Mouse (Mus musculus) forebrain, embryonic 10.5 days (tissue): ENCODE results near the gene Esrp2. TPM values are rescaled to one million over a fixed set of nuclear protein-coding genes. Genes with fewer than 3 reads are reported as not detected.
A peak's percentile ranks its signal among the peaks of the same experiment; 100 is the strongest.

Source experiments
- DNase-seq: peaks from one replicate; pipeline ENCODE4 v3.0.0-alpha.2; 2017; ENCODE audit warnings: low spot score; ENCODE audit errors: extremely low spot score
- H3K27ac ChIP-seq: fragments of 300-500 bp; sonication (generic); 2 replicates; pipeline ENCODE4 v1.5.1; 2016; ENCODE audit warnings: mild to moderate bottlenecking
- H3K27me3 ChIP-seq: fragments of 300-500 bp; sonication (generic); 2 replicates; pipeline ENCODE4 v1.6.1; 2016; ENCODE audit warnings: mild to moderate bottlenecking; ENCODE audit not compliant: poor library complexity, severe bottlenecking
- H3K36me3 ChIP-seq: fragments of 300-500 bp; sonication (generic); replicated peaks from 2 replicates; pipeline ENCODE4 v1.6.1; 2016; ENCODE audit warnings: mild to moderate bottlenecking, moderate library complexity
- H3K4me1 ChIP-seq: fragments of 300-500 bp; sonication (generic); 2 replicates; pipeline ENCODE4 v1.6.1; 2016
- H3K4me3 ChIP-seq: fragments of 300-500 bp; sonication (generic); 2 replicates; pipeline ENCODE4 v1.5.1; 2016; ENCODE audit warnings: mild to moderate bottlenecking, moderate library complexity
- H3K9me3 ChIP-seq: fragments of 300-500 bp; sonication (generic); 2 replicates; pipeline ENCODE4 v1.6.1; 2016; ENCODE audit warnings: mild to moderate bottlenecking, moderate library complexity
- WGBS: fragments of 180-500 bp; shearing (Covaris S2); methylation state at CpG from one replicate; pipeline ENCODE4 v1.1.7; 2016; 5-methylcytosine and 5-hydroxymethylcytosine counted together
- polyA plus RNA-seq: library from polyadenylated mRNA; unstranded; fragments of >200 nt; fragmentation: Nextera tagmentation; extraction: Ambion mirVana; gene quantifications from 2 replicates; pipeline ENCODE4 v1.2.1, GENCODE M21; 2016

The Esrp2 gene
- polyA plus RNA-seq, 1 experiment from 2014 or later = 2.0 TPM

DNA sequence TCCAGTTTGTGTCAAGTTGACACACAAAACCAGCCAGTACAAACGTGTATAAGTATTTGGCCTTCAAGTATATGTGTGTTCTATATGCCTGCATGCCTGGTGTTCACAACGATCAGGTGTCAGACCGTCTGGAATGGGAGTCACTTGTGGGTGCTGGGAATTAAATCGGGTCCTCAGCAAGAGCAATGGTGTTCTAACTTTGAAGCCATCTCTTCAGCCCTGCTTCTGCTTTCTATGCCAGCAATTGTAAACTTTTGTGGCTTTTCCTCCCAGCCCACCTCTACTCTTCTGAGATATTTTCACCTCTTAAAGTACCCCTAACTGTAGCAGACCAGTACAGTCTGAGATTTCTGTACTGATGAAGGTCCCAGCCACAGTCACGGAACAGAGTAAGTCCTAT lies 3.4 kb upstream of the Esrp2 start:
- DNase-seq = no peak
- H3K36me3 ChIP-seq = no peaks in the 10 kb centered on the region
- H3K9me3 ChIP-seq = no peaks in the 10 kb centered on the region
- peaks cover 53% of the 10 kb centered on the region for H3K27me3 ChIP-seq
- 71% methylated on average over 5 of the region's 5 CpGs for WGBS
- H3K27ac ChIP-seq = no peak overlapping the region
- no peak overlapping the region for H3K4me3 ChIP-seq
- H3K4me1 ChIP-seq = peaks cover 40% of the 10 kb centered on the region

DNA sequence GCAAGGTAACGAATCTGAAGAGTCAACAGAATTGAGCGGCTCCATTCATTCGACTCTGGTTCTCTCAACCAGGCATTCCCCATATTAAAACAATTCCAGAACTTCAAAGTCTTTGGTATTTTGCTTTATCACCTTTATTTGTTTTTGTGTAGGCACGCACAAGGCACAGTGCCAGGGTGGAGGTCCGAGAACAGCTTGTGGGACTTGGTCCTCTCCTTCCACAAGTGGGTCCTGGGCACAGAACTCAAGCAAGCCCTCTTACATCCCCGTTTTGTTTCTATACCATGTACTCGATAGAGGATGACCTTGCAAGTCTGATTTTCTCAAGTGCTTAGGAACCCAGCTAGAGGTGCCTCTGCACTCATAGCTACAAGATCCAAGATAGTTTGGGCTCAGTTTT lies 1.8 kb upstream of the Esrp2 start:
- Histone ChIP-seq H3K9me3 (no peaks in the 10 kb centered on the region), H3K4me3 (peak overlapping the region; percentile 59), H3K27me3 (peaks cover 69% of the 10 kb centered on the region), H3K36me3 (no peaks in the 10 kb centered on the region), H3K4me1 (peaks cover 46% of the 10 kb centered on the region), H3K27ac (peak overlapping the region; percentile 62; the same call in 1 of the 2 replicates)
- WGBS = 18% methylated on average over 7 of the region's 7 CpGs
- DNase-seq = no peak

DNA sequence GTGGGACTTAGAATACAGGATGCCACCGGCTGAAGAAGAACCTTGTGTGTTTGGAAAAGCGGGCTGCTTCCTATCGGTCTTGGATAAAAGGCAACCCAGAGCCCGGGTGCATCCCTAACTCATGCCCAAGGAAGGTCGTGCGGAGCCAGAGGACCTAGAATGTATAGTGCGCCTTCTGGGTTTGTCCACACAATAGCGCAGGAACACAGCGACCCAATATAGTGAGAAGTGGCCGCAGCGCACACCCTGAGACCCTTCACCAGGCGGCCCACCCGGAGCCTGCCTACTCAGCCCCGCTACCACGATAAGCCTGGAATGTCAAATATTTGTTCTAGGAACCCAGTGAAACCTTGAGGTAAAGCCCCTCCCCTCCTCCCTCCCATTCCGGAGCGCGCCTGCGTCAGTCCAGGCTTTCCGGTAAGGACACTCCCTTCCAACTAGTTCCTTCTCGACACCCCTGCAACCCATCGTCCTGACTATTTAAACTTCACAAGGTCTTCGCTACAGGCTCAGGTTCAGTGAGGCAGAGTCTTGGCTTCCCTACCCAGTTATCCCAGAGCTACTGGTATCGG lies 1.2 kb upstream of the Esrp2 start:
- Histone ChIP-seq H3K9me3 (no peaks in the 10 kb centered on the region), H3K4me1 (peaks cover 46% of the 10 kb centered on the region), H3K27me3 (peaks cover 75% of the 10 kb centered on the region), H3K4me3 (peak overlapping the region; percentile 59), H3K27ac (peak overlapping the region; percentile 62; the same call in 1 of the 2 replicates), H3K36me3 (peaks cover 6% of the 10 kb centered on the region)
- DNase-seq = peak; percentile 69
- under 1% methylated on average over 24 of the region's 24 CpGs for WGBS

DNA sequence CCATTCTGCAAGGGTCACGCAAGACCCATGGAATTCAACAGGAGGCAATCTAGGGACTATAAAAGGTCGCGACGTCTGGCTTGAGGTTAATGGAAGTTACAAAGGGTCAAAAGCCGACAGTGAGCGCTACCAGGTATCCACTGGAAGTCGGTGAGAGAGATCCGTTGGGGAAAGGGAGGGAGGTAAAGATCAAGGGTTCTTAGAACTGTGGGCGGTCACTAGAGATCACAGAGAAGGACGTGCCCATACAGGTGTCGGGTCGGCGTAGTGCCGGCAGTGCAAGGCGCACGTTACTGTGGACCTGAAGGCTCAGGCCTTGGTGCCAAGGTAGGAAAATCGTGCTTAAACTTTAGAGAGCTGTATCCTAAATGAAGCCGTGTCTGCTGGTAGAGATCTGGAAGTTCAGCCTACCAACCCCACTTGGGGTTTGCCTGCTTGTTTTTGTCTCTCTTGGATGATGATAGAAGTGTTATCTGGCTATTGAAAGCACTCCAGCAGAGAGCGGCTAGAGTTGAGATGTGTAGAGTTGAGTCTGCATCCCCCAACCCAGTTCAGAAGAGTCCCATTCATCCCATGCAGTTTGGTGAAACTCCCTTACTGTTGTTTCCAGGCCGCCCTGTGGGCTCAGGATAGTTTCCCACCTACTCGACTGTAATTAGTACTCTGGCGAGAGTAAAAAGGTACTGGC lies 588 bp upstream of the Esrp2 start:
- Histone ChIP-seq H3K4me1 (peaks cover 46% of the 10 kb centered on the region), H3K9me3 (no peaks in the 10 kb centered on the region), H3K4me3 (peak overlapping the region; percentile 59), H3K36me3 (peaks cover 12% of the 10 kb centered on the region), H3K27me3 (peaks cover 81% of the 10 kb centered on the region), H3K27ac (peak overlapping the region; percentile 62; the same call in 1 of the 2 replicates)
- 4% methylated on average over 22 of the region's 22 CpGs for WGBS
- no peak for DNase-seq

DNA sequence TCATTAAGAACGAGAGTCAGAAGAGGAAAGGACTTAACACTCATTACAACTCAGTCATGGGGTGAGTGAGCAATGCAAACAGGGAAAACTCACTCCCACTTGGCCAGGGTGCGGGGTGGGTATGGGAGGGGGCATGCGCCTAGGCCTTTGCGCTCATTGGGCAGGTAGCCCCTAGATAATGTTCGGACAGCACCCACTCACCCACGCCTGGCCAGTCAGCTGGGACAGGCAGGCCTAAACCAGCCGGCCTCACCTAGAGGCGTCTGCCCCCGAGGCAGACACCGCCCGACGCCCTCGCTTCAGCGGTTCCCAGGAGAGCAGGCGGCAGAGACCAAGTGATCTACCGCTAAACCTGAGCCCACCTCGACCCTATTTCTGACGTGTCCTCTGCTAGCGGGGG lies 1.1 kb downstream of the Esrp2 start:
- Histone ChIP-seq H3K9me3 (no peaks in the 10 kb centered on the region), H3K4me3 (peak overlapping the region; percentile 59), H3K27me3 (peaks cover 84% of the 10 kb centered on the region), H3K27ac (no peak overlapping the region), H3K4me1 (peaks cover 42% of the 10 kb centered on the region), H3K36me3 (peaks cover 29% of the 10 kb centered on the region)
- 5% methylated on average over 19 of the region's 19 CpGs for WGBS
- no peak for DNase-seq

DNA sequence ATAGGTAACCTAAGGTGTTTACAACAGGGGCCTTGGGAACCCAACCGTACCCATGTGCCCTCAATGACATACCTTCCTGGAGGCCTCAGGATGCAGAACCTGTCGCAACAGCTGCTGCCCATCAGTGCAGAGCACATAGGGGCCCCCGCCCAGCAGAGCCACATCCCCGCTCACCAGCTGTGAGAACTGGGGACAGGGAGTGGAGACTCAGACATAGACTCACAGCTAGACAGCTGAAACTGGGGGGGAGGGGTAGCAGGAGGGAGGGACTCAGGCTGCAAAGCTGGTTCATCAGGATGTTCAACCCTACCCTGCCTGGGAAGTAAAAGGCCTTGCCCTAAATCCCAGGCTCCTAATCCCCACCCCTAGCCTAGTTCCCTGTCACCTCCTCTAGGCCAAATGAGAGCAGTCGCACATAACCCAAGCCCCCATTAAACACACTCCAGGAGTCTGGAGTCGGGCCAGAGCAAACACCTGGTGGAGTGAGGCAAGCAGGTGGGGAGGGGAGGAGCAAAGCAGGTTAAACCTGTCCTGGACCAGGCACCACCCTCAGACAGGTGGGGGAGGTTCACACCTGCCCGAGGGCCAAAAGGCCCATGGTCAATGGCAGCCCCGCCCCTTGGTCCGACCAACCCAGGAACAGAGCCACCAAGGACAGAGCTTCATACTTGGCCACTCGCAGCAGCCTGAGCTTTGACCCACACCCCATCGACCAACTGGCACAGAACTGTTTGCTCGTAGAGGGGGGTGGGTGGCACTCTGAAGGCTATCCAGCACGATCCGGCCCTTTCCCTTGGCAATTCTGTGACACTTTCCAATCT lies 1.8 kb downstream of the Esrp2 start:
- peaks cover 42% of the 10 kb centered on the region for H3K4me1 ChIP-seq
- H3K4me3 ChIP-seq = peak overlapping the region; percentile 59; the same call in 1 of the 2 replicates
- peaks cover 36% of the 10 kb centered on the region for H3K36me3 ChIP-seq
- DNase-seq = no peak
- 28% methylated on average over 14 of the region's 14 CpGs for WGBS
- no peaks in the 10 kb centered on the region for H3K9me3 ChIP-seq
- H3K27ac ChIP-seq = no peak overlapping the region
- H3K27me3 ChIP-seq = peaks cover 78% of the 10 kb centered on the region

DNA sequence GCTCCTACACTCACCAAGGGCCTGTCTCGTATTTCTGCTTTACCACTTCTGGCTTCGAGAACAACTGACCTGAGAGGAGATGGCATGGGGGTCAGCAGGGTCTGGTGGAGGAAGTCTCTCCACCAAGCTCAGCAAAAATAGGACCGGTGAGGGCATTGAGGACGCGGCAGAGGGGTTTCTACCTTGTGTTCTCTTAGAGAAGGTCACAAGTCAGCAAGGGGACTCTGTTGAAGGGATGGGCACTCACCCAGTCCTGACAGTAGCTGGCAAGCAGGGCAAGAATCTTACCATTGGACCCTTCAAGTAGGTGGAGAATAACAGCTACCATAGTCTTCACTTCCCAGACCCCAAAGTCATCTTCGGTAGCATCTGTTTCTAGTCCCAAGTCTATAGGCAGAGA lies 2.8 kb downstream of the Esrp2 start:
- H3K4me1 ChIP-seq = peaks cover 42% of the 10 kb centered on the region
- WGBS = 82% methylated on average over 6 of the region's 6 CpGs
- no peak overlapping the region for H3K27ac ChIP-seq
- peaks cover 68% of the 10 kb centered on the region for H3K27me3 ChIP-seq
- peaks cover 46% of the 10 kb centered on the region for H3K36me3 ChIP-seq
- no peak overlapping the region for H3K4me3 ChIP-seq
- no peak for DNase-seq
- no peaks in the 10 kb centered on the region for H3K9me3 ChIP-seq

DNA sequence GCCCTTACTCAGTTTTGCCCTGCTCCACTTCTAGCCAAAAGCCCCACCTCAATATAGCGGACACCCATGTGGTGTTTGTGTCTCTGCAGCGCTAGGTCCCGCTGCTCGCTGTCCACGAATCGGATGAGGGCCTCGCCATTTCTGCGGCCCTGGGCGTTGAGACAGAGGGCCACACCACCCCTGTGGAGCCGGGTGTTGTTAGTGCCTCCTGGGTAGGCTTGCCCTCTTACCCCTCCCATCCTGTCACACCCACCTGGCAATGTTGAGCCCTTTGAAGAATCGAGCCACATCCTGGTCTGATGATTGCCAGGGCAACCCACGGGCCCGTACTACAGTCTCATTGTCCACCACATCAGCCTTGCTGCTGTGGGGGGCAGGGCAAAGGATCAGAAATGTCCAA lies 3.2 kb downstream of the Esrp2 start:
- DNase-seq = no peak
- H3K27ac ChIP-seq = no peak overlapping the region
- H3K4me1 ChIP-seq = peaks cover 39% of the 10 kb centered on the region
- no peaks in the 10 kb centered on the region for H3K9me3 ChIP-seq
- WGBS = 76% methylated on average over 13 of the region's 13 CpGs
- peaks cover 64% of the 10 kb centered on the region for H3K27me3 ChIP-seq
- H3K4me3 ChIP-seq = no peak overlapping the region
- H3K36me3 ChIP-seq = peaks cover 51% of the 10 kb centered on the region

DNA sequence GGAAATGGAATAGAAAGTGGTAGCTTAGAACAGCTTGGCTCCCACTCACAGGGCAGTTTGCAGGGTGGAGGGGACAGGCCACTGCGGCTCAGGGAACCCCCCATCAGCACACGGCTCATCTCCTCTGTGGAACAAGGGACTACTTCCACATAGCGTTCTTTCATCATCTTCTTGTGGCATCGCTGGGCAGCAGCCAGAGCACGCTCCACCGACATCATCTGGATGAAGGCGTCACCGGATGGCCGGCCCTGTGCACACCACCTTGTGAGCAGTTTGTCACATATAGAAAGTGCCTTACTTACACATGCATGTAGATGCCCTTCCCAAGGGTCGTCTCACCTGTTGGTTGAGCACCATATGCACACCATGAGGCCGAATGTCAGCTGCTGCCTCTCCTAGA lies 4.4 kb downstream of the Esrp2 start:
- Histone ChIP-seq H3K4me1 (peaks cover 28% of the 10 kb centered on the region), H3K27ac (no peak overlapping the region), H3K4me3 (no peak overlapping the region), H3K27me3 (peaks cover 52% of the 10 kb centered on the region), H3K36me3 (peaks cover 59% of the 10 kb centered on the region), H3K9me3 (no peaks in the 10 kb centered on the region)
- 95% methylated on average over 11 of the region's 11 CpGs for WGBS
- DNase-seq = no peak

DNA sequence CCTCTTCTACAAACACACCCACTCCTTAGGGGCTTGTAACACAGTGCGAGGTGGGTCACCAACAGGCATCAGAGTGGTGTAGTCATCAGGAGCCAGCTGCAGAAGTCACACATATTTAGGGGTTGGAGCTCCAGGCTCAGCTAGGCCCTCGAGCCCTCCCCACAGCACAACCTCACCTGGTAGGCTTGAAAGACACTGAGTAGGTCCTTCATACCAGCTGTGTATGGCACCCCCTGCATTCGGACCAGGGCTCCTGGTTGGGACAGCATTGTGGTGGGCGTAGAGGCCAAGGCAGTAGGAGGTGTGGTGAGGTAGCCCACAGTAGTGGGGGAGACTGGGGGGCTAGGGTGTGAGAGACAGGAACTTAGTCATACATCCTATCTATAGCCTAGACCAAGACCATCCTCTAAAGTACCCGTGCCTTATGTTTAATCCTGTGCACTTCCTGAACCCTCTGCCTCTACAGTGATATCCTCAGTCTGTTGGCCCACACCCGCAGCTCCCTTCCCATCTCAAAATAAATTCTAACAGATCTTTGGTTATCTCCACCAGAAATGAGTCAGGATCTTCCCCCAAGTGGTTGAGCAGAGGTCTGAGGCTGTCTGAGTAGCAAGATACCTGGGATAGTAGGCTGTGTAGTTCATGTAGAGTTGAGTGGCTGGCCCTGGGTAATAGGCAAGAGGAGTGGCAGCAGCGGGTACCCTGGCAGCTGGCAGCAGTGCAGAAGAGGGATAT lies 5.1 kb downstream of the Esrp2 start:
- H3K27me3 ChIP-seq = peaks cover 45% of the 10 kb centered on the region
- no peak overlapping the region for H3K4me3 ChIP-seq
- H3K4me1 ChIP-seq = peaks cover 21% of the 10 kb centered on the region
- no peaks in the 10 kb centered on the region for H3K9me3 ChIP-seq
- no peak overlapping the region for H3K27ac ChIP-seq
- no peak for DNase-seq
- 94% methylated on average over 7 of the region's 7 CpGs for WGBS
- peaks cover 64% of the 10 kb centered on the region for H3K36me3 ChIP-seq

DNA sequence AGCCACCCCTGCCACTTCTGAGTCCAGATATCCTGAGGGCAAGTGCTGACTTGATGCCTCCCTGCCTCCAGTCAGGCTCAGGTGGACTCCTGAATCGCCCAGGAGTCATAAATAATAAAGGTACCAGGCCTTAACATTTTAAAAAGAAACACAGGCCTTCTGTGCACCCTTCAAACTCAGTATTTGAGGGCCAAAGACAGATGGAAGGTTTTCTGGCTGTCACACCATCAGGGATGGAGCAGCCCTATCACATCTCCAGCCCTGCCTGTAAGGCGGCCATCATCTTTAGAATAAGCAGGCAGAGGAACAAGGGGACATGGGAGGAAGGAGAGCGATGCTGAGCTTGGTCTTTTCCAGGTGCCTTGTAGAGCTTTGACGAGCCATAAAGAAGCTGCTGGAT lies 5.8 kb downstream of the Esrp2 start:
- Histone ChIP-seq H3K9me3 (no peaks in the 10 kb centered on the region), H3K27me3 (peaks cover 39% of the 10 kb centered on the region), H3K36me3 (peaks cover 66% of the 10 kb centered on the region), H3K4me1 (peaks cover 14% of the 10 kb centered on the region), H3K4me3 (no peak overlapping the region), H3K27ac (no peak overlapping the region)
- DNase-seq = no peak
- 92% methylated on average over 4 of the region's 4 CpGs for WGBS

DNA sequence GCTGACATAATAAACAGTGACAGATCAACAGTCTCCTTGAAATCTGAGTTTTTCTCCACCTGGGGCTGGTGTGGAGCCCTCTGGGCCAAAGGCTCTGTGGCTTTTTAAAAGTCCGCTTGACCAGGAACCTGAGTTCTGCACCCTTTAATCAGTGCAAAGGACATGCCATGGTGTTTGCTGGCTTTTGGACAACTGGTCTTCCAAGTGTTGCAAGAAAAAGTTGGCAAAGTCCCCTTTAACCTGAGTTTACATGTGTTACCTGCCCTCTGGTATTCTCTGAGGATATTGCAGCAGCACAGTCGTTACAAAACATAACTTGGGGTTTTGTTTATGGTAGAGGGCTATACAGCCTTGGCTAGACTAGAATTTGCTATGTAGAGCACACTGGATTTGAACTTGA lies 6.3 kb downstream of the Esrp2 start:
- Histone ChIP-seq H3K4me3 (no peak overlapping the region), H3K4me1 (peaks cover 9% of the 10 kb centered on the region), H3K9me3 (no peaks in the 10 kb centered on the region), H3K36me3 (peaks cover 67% of the 10 kb centered on the region), H3K27me3 (peaks cover 34% of the 10 kb centered on the region), H3K27ac (no peak overlapping the region)
- no peak for DNase-seq
- 87% methylated on average over 2 of the region's 2 CpGs for WGBS
